Mouse (Mus musculus): Measurements from ENCODE around the gene Six1. TPM values are rescaled to one million over a fixed set of nuclear protein-coding genes. Genes with fewer than 3 reads are reported as not detected.
A peak's percentile ranks its signal among the peaks of the same experiment; 100 is the strongest.
"Not testable (repeated sequence)": the region's sequence is repeated elsewhere in the genome, so short reads cannot be mapped to it uniquely, and the experiment has no call there.

Gene Six1
- polyA plus RNA-seq (2012; fragmentation: generic; extraction: Trizol), result 72.4 TPM
- long read RNA-seq, experiment 1, transcript Six1-201 (2 exons, 3,316 nt), result major isoform, 56 of 77 reads
- long read RNA-seq, experiment 1, partial matches to known transcripts, result 0 of 77 reads
- long read RNA-seq, experiment 1, other reads (novel, unspliced or antisense), result 20 of 77 reads
- long read RNA-seq, experiment 2, transcript Six1-201 (2 exons, 3,316 nt), result major isoform, 227 of 242 reads
- long read RNA-seq, experiment 2, partial matches to known transcripts, result 0 of 242 reads
- long read RNA-seq, experiment 2, other reads (novel, unspliced or antisense), result 15 of 242 reads

GRCm38 (mm10) chr12:73053668-73054241 is at the start of gene Six1:
Gene Six1, minus strand, starts transcription at chr12:73053887.
- peaks cover 18% of the 10 kb centered on the region for H3K79me2 ChIP-seq (ENCODE audit: control insufficient read depth, insufficient read depth)
- TF ChIP-seq MYOD1 (IDR thresholded peaks at IDR 0.05; ENCODE audit: control insufficient read depth, insufficient read length, low read depth) (no peak), CTCF (IDR thresholded peaks at IDR 0.05; ENCODE audit: control insufficient read depth, insufficient read depth, insufficient read length) (peak; percentile 83)
- H3ac ChIP-seq (ENCODE audit: control insufficient read depth, insufficient read length, low read depth), result peak within 1 kb of the TSS; percentile 94
- peak within 1 kb of the TSS; percentile 59 for H3K4me3 ChIP-seq (ENCODE audit: insufficient read depth, poor library complexity, severe bottlenecking)
- H3K27me3 ChIP-seq (ENCODE audit: control insufficient read depth, insufficient read depth, insufficient read length), result no peaks in the 10 kb centered on the region
- H3K36me3 ChIP-seq (ENCODE audit: control insufficient read depth, insufficient read depth), result no peaks in the 10 kb centered on the region
- H3K79me3 ChIP-seq (ENCODE audit: low read depth), result peaks cover 4% of the 10 kb centered on the region

- H3K27me3 ChIP-seq (ENCODE audit: control insufficient read depth, insufficient read depth, insufficient read length), result no peaks in the 10 kb centered on the region
- peaks cover 11% of the 10 kb centered on the region for H3K79me3 ChIP-seq (ENCODE audit: low read depth)
- H3K4me3 ChIP-seq (ENCODE audit: insufficient read depth, poor library complexity, severe bottlenecking), result no peak overlapping the region
- peaks cover 36% of the 10 kb centered on the region for H3K79me2 ChIP-seq (ENCODE audit: control insufficient read depth, insufficient read depth)
- peaks cover 50% of the 10 kb centered on the region for H3K36me3 ChIP-seq (ENCODE audit: control insufficient read depth, insufficient read depth)
- TF ChIP-seq MYOD1 (IDR thresholded peaks at IDR 0.05; ENCODE audit: control insufficient read depth, insufficient read length, low read depth) (no peak), USF1 (IDR thresholded peaks at IDR 0.05; ENCODE audit: low read depth) (no peak), FOSL1 (IDR thresholded peaks at IDR 0.05; ENCODE audit: insufficient read depth, low read length, poor library complexity, severe bottlenecking) (no peak), MYOG (IDR thresholded peaks at IDR 0.05; ENCODE audit: control insufficient read depth, extremely low read depth, insufficient read length) (no peak), CTCF (IDR thresholded peaks at IDR 0.05; ENCODE audit: control insufficient read depth, insufficient read depth, insufficient read length) (no peak), MAX (IDR thresholded peaks at IDR 0.05) (no peak), CEBPB (IDR thresholded peaks at IDR 0.05; ENCODE audit: low read depth) (no peak)
- H3ac ChIP-seq (ENCODE audit: control insufficient read depth, insufficient read length, low read depth), result no peak overlapping the region
Observed at GRCm38 (mm10) chr12:73098593-73098992, 44.9 kb upstream of the Six1 start.

- peaks cover 12% of the 10 kb centered on the region for H3K79me2 ChIP-seq (ENCODE audit: control insufficient read depth, insufficient read depth)
- peaks cover 28% of the 10 kb centered on the region for H3K36me3 ChIP-seq (ENCODE audit: control insufficient read depth, insufficient read depth)
- H3K79me3 ChIP-seq (ENCODE audit: low read depth); H3K27me3 ChIP-seq (ENCODE audit: control insufficient read depth, insufficient read depth, insufficient read length); H3K4me3 ChIP-seq (ENCODE audit: insufficient read depth, poor library complexity, severe bottlenecking); H3ac ChIP-seq (ENCODE audit: control insufficient read depth, insufficient read length, low read depth): not testable (repeated sequence)
Observed at GRCm38 (mm10) chr12:73096177-73096576, 42.5 kb upstream of the Six1 start.

GRCm38 (mm10) chr12:73094605-73095004 is 40.9 kb upstream of the Six1 start:
- no peak overlapping the region for H3ac ChIP-seq (ENCODE audit: control insufficient read depth, insufficient read length, low read depth)
- H3K79me3 ChIP-seq (ENCODE audit: low read depth), result no peaks in the 10 kb centered on the region
- no peaks in the 10 kb centered on the region for H3K79me2 ChIP-seq (ENCODE audit: control insufficient read depth, insufficient read depth)
- TF ChIP-seq CEBPB (IDR thresholded peaks at IDR 0.05; ENCODE audit: low read depth) (no peak), CTCF (IDR thresholded peaks at IDR 0.05; ENCODE audit: control insufficient read depth, insufficient read depth, insufficient read length) (no peak), MYOD1 (IDR thresholded peaks at IDR 0.05; ENCODE audit: control insufficient read depth, insufficient read length, low read depth) (no peak), FOSL1 (IDR thresholded peaks at IDR 0.05; ENCODE audit: insufficient read depth, low read length, poor library complexity, severe bottlenecking) (no peak), MAX (IDR thresholded peaks at IDR 0.05) (no peak), MYOG (IDR thresholded peaks at IDR 0.05; ENCODE audit: control insufficient read depth, extremely low read depth, insufficient read length) (no peak), USF1 (IDR thresholded peaks at IDR 0.05; ENCODE audit: low read depth) (no peak)
- H3K4me3 ChIP-seq (ENCODE audit: insufficient read depth, poor library complexity, severe bottlenecking), result no peak overlapping the region
- no peaks in the 10 kb centered on the region for H3K27me3 ChIP-seq (ENCODE audit: control insufficient read depth, insufficient read depth, insufficient read length)
- H3K36me3 ChIP-seq (ENCODE audit: control insufficient read depth, insufficient read depth), result peaks cover 13% of the 10 kb centered on the region

GRCm38 (mm10) chr12:73094189-73094588 is 40.5 kb upstream of the Six1 start:
- H3K4me3 ChIP-seq (ENCODE audit: insufficient read depth, poor library complexity, severe bottlenecking), result no peak overlapping the region
- peaks cover 11% of the 10 kb centered on the region for H3K36me3 ChIP-seq (ENCODE audit: control insufficient read depth, insufficient read depth)
- no peaks in the 10 kb centered on the region for H3K79me2 ChIP-seq (ENCODE audit: control insufficient read depth, insufficient read depth)
- TF ChIP-seq MYOD1 (IDR thresholded peaks at IDR 0.05; ENCODE audit: control insufficient read depth, insufficient read length, low read depth), result no peak
- no peak for TF ChIP-seq CTCF (IDR thresholded peaks at IDR 0.05; ENCODE audit: control insufficient read depth, insufficient read depth, insufficient read length)
- no peak for TF ChIP-seq FOSL1 (IDR thresholded peaks at IDR 0.05; ENCODE audit: insufficient read depth, low read length, poor library complexity, severe bottlenecking)
- TF ChIP-seq MYOG (IDR thresholded peaks at IDR 0.05; ENCODE audit: control insufficient read depth, extremely low read depth, insufficient read length), result no peak
- no peaks in the 10 kb centered on the region for H3K27me3 ChIP-seq (ENCODE audit: control insufficient read depth, insufficient read depth, insufficient read length)
- no peaks in the 10 kb centered on the region for H3K79me3 ChIP-seq (ENCODE audit: low read depth)
- H3ac ChIP-seq (ENCODE audit: control insufficient read depth, insufficient read length, low read depth), result no peak overlapping the region

- no peaks in the 10 kb centered on the region for H3K79me3 ChIP-seq (ENCODE audit: low read depth)
- no peak overlapping the region for H3ac ChIP-seq (ENCODE audit: control insufficient read depth, insufficient read length, low read depth)
- H3K79me2 ChIP-seq (ENCODE audit: control insufficient read depth, insufficient read depth), result no peaks in the 10 kb centered on the region
- no peaks in the 10 kb centered on the region for H3K36me3 ChIP-seq (ENCODE audit: control insufficient read depth, insufficient read depth)
- TF ChIP-seq FOSL1 (IDR thresholded peaks at IDR 0.05; ENCODE audit: insufficient read depth, low read length, poor library complexity, severe bottlenecking), result no peak
- TF ChIP-seq CEBPB (IDR thresholded peaks at IDR 0.05; ENCODE audit: low read depth), result no peak
- no peak for TF ChIP-seq MYOG (IDR thresholded peaks at IDR 0.05; ENCODE audit: control insufficient read depth, extremely low read depth, insufficient read length)
- TF ChIP-seq USF1 (IDR thresholded peaks at IDR 0.05; ENCODE audit: low read depth), result no peak
- TF ChIP-seq CTCF (IDR thresholded peaks at IDR 0.05; ENCODE audit: control insufficient read depth, insufficient read depth, insufficient read length), result no peak
- no peak for TF ChIP-seq MYOD1 (IDR thresholded peaks at IDR 0.05; ENCODE audit: control insufficient read depth, insufficient read length, low read depth)
- no peak for TF ChIP-seq MAX (IDR thresholded peaks at IDR 0.05)
- H3K27me3 ChIP-seq (ENCODE audit: control insufficient read depth, insufficient read depth, insufficient read length), result no peaks in the 10 kb centered on the region
- H3K4me3 ChIP-seq (ENCODE audit: insufficient read depth, poor library complexity, severe bottlenecking), result no peak overlapping the region
Observed at GRCm38 (mm10) chr12:73090672-73091335, 37.1 kb upstream of the Six1 start.
